Mouse (Mus musculus) intestine, embryonic 15.5 days (tissue): ENCODE results near the gene Gm6525. TPM values are rescaled to one million over a fixed set of nuclear protein-coding genes. Genes with fewer than 3 reads are reported as not detected.

Source experiments
- ATAC-seq: fragments of 200-750 bp; cut with Nextera tagmentation; 2 replicates; pipeline ENCODE4 v1.8.0; 2017; ENCODE audit warnings: moderate TSS enrichment, moderate library complexity
- H3K27ac ChIP-seq: fragments of 300-500 bp; sonication (generic); 2 replicates; pipeline ENCODE4 v1.5.1; 2015; ENCODE audit warnings: mild to moderate bottlenecking, inconsistent platforms
- H3K27me3 ChIP-seq: fragments of 300-500 bp; sonication (generic); replicated peaks from 2 replicates; pipeline ENCODE4 v1.6.1; 2015; ENCODE audit warnings: inconsistent platforms
- H3K36me3 ChIP-seq: fragments of 300-500 bp; sonication (generic); 2 replicates; pipeline ENCODE4 v1.6.1; 2015; ENCODE audit warnings: inconsistent platforms
- H3K4me1 ChIP-seq: fragments of 300-500 bp; sonication (generic); replicated peaks from 2 replicates; pipeline ENCODE4 v1.6.1; 2015; ENCODE audit warnings: inconsistent platforms
- H3K4me2 ChIP-seq: fragments of 300-500 bp; sonication (generic); replicated peaks from 2 replicates; pipeline ENCODE4 v1.6.1; 2015; ENCODE audit warnings: mild to moderate bottlenecking, inconsistent platforms
- H3K4me3 ChIP-seq: fragments of 300-500 bp; sonication (generic); replicated peaks from 2 replicates; pipeline ENCODE4 v1.5.1; 2015; ENCODE audit warnings: inconsistent platforms
- H3K9ac ChIP-seq: fragments of 300-500 bp; sonication (generic); 2 replicates; pipeline ENCODE4 v1.6.1; 2015; ENCODE audit warnings: inconsistent platforms
- H3K9me3 ChIP-seq: fragments of 300-500 bp; sonication (generic); 2 replicates; pipeline ENCODE4 v1.6.1; 2016; ENCODE audit warnings: inconsistent platforms
- WGBS: fragments of 180-500 bp; shearing (Covaris S2); methylation state at CpG from one replicate; pipeline ENCODE4 v1.1.7; 2015; 5-methylcytosine and 5-hydroxymethylcytosine counted together
- polyA plus RNA-seq: library from polyadenylated mRNA; unstranded; fragments of >200 nt; fragmentation: Nextera tagmentation; extraction: Ambion mirVana; gene quantifications from 2 replicates; pipeline ENCODE4 v1.2.1, GENCODE M21; 2015

Gm6525 gene
- polyA plus RNA-seq, 1 experiment from 2014 or later = 1.2 TPM

DNA sequence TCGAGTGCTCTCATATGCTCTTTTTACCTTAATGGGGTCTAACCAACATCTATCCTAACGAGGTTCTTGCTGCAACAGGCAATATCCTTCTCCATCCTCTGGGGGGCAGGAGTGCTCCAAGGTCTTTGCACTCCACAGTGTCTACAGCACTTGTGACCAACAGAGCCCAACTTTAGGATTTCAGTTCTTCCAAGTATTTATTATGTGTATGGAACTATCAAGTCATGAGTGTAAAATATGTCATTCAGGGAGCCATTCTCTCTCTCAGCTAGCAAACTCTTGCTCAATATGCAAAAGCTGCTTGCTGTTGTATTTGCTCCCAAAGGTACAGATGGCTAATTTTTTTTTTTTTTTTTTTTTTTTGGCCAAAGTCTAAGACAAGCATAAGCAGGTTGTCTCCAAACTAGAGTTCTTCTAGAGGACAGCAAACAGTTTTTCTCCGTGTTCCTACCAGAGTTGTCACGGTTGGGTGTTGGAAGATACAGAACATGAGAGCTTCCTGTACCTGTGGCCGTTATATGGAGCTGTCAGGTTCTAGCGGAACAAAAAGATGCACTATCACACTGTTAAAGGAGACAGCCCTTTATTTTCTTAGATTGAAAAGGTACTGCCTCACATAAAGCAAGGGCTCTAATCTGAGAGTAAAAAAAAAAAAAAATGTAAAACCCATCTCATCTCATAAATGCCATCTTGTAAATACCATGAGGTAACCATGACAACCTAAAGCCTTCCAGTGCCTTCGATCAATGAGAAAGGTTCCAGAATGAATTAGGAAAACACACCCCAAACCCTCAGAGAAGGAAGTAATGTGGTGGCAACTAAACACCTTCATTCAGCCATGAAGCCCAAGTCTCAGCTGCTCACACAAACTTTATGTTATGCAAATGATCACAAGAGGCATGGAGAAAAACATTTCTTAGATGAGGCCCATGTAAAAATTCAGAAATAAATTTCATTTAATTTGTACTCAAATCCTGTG lies 1.7 kb downstream of the Gm6525 start:
- ATAC-seq = peak; percentile 69
- H3K36me3 ChIP-seq = no peaks in the 10 kb centered on the region
- H3K27ac ChIP-seq = no peak overlapping the region
- no peak overlapping the region for H3K4me3 ChIP-seq
- 56% methylated on average over 7 of the region's 7 CpGs for WGBS
- H3K4me2 ChIP-seq = no peak overlapping the region
- no peaks in the 10 kb centered on the region for H3K4me1 ChIP-seq
- no peak overlapping the region for H3K9ac ChIP-seq
- H3K27me3 ChIP-seq = no peaks in the 10 kb centered on the region
- H3K9me3 ChIP-seq = no peaks in the 10 kb centered on the region

DNA sequence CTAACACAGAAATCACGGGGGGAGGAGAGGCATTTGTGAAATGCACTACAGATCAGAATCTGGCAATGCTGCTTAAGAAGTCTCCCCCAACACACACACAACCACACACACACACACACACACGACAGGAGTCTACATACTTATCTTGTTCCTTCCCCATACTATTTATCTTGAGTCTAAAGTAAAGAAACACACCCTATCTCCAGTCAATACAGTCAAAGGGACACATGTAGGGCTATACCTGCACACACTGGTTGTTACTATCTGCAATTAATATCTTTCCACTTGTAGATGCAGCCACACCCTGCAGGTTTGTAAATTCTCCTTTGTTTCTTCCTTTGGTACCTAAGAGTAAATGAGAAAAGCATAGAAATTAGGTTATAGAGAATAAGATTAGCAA lies 3.9 kb downstream of the Gm6525 start:
- WGBS = 64% methylated on average over 2 of the region's 2 CpGs
- Histone ChIP-seq H3K4me3 (no peak overlapping the region), H3K9me3 (no peaks in the 10 kb centered on the region), H3K4me2 (no peak overlapping the region), H3K27me3 (no peaks in the 10 kb centered on the region), H3K36me3 (no peaks in the 10 kb centered on the region), H3K9ac (no peak overlapping the region), H3K4me1 (no peaks in the 10 kb centered on the region), H3K27ac (no peak overlapping the region)
- peak; percentile 59; the same call in 1 of the 2 replicates for ATAC-seq

DNA sequence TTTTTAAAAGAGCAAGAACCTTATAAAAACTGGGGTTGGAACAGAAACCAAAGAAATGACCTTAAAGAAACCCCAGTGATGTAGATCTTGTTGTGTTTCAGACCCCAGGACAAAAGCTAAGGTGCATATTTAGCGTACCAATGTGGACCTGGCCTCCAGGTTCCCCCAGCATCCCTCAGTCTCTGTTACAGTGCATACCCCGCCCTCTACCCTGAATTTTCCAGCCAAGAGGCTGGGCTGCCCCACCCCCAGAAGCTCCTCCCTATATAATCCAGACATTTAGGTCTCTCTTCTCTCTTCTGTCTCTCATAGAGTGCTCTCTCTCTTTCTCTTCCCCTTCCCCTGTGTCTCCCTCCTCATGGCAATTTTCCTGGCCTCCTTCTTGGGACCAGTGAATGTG lies 6.4 kb downstream of the Gm6525 start:
- WGBS = 90% methylated on average over 2 of the region's 2 CpGs
- no peak overlapping the region for H3K9ac ChIP-seq
- no peak overlapping the region for H3K4me2 ChIP-seq
- no peaks in the 10 kb centered on the region for H3K4me1 ChIP-seq
- H3K4me3 ChIP-seq = no peak overlapping the region
- H3K27me3 ChIP-seq = no peaks in the 10 kb centered on the region
- ATAC-seq = no peak
- no peak overlapping the region for H3K27ac ChIP-seq
- H3K9me3 ChIP-seq = no peaks in the 10 kb centered on the region
- H3K36me3 ChIP-seq = no peaks in the 10 kb centered on the region

- H3K27ac ChIP-seq = no peak overlapping the region
Observed at GRCm38 (mm10) chr3:84181102-84181501, 7.2 kb downstream of the Gm6525 start.

GRCm38 (mm10) chr3:84181717-84182116 lies 7.8 kb downstream of the Gm6525 start:
- no peak overlapping the region for H3K4me2 ChIP-seq
- H3K27ac ChIP-seq = no peak overlapping the region
- H3K4me3 ChIP-seq = no peak overlapping the region
- no peaks in the 10 kb centered on the region for H3K9me3 ChIP-seq
- no peak for ATAC-seq
- H3K27me3 ChIP-seq = no peaks in the 10 kb centered on the region
- WGBS = 65% methylated on average over 4 of the region's 4 CpGs
- no peaks in the 10 kb centered on the region for H3K36me3 ChIP-seq
- no peak overlapping the region for H3K9ac ChIP-seq
- no peaks in the 10 kb centered on the region for H3K4me1 ChIP-seq

More at GRCm38 (mm10) chr3:84181102-84181501, 7.2 kb downstream of the Gm6525 start:
- H3K36me3 ChIP-seq = no peaks in the 10 kb centered on the region
- H3K4me1 ChIP-seq = no peaks in the 10 kb centered on the region
- no peaks in the 10 kb centered on the region for H3K27me3 ChIP-seq
- 51% methylated on average over 8 of the region's 8 CpGs for WGBS
- no peak for ATAC-seq
- no peaks in the 10 kb centered on the region for H3K9me3 ChIP-seq
- no peak overlapping the region for H3K4me3 ChIP-seq
- no peak overlapping the region for H3K9ac ChIP-seq
- H3K4me2 ChIP-seq = no peak overlapping the region

DNA sequence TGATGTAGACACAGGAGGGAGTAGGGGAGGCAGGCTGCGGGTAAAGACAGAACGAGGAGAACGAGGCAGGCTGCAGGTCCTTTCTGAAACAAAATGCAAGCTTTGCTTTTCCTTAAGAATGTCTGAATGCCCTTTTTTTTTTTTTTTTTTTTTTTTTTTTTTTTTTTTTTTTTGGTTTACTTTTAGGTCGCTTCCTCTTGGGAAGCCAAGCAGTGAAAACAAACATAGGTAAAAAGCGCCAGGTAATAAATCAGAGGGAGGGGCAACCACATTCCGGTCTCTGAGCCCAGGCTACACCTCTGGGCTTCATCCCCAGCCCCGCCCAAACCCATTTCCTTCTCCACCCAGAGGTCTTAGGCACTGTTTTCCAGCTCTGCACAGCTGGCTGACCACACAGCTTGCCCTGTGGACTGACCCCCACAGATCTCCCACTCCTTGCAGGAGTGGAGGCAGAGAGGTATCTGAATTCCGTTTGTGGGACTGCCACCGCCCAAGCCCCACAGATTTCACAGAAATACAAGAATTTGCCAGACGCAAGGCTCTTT lies 15.8 kb downstream of the Gm6525 start:
- ATAC-seq = peak; percentile 67
- Histone ChIP-seq H3K4me2 (peak overlapping the region; percentile 60), H3K36me3 (no peaks in the 10 kb centered on the region), H3K4me1 (peaks cover 18% of the 10 kb centered on the region), H3K27me3 (no peaks in the 10 kb centered on the region), H3K9me3 (no peaks in the 10 kb centered on the region), H3K9ac (no peak overlapping the region), H3K27ac (0 out of 2 replicates have a peak overlapping the region, but pooled peaks have one; percentile 23), H3K4me3 (peak overlapping the region; percentile 32; the same call in 1 of the 2 replicates)
- WGBS = 36% methylated on average over 10 of the region's 10 CpGs

GRCm38 (mm10) chr3:84190513-84191061 lies 16.7 kb downstream of the Gm6525 start:
- Histone ChIP-seq H3K9me3 (no peaks in the 10 kb centered on the region), H3K27me3 (no peaks in the 10 kb centered on the region), H3K4me2 (peak overlapping the region; percentile 60), H3K9ac (peak overlapping the region; percentile 23; the same call in 1 of the 2 replicates), H3K36me3 (no peaks in the 10 kb centered on the region), H3K4me3 (peak overlapping the region; percentile 32), H3K27ac (peak overlapping the region; percentile 23), H3K4me1 (peaks cover 18% of the 10 kb centered on the region)
- 6% methylated on average over 41 of the region's 41 CpGs for WGBS
- peak; percentile 18; the same call in 1 of the 2 replicates for ATAC-seq

- ATAC-seq = peak; percentile 76
- Histone ChIP-seq H3K27me3 (no peaks in the 10 kb centered on the region), H3K4me1 (peaks cover 18% of the 10 kb centered on the region), H3K4me3 (peak overlapping the region; percentile 32), H3K4me2 (peak overlapping the region; percentile 60), H3K9ac (peak overlapping the region; percentile 23; the same call in 1 of the 2 replicates), H3K27ac (peak overlapping the region; percentile 23), H3K9me3 (no peaks in the 10 kb centered on the region), H3K36me3 (no peaks in the 10 kb centered on the region)
- 39% methylated on average over 21 of the region's 21 CpGs for WGBS
Observed at GRCm38 (mm10) chr3:84191141-84191881, 17.4 kb downstream of the Gm6525 start.

GRCm38 (mm10) chr3:84193881-84194280 lies 20.0 kb downstream of the Gm6525 start:
- Histone ChIP-seq H3K27ac (no peak overlapping the region), H3K4me1 (peaks cover 18% of the 10 kb centered on the region), H3K4me2 (no peak overlapping the region), H3K4me3 (no peak overlapping the region), H3K9me3 (no peaks in the 10 kb centered on the region), H3K27me3 (no peaks in the 10 kb centered on the region), H3K36me3 (no peaks in the 10 kb centered on the region), H3K9ac (no peak overlapping the region)
- 45% methylated on average over 4 of the region's 4 CpGs for WGBS
- no peak for ATAC-seq

- ATAC-seq = no peak
Observed at GRCm38 (mm10) chr3:84198229-84198628, 24.3 kb downstream of the Gm6525 start.

DNA sequence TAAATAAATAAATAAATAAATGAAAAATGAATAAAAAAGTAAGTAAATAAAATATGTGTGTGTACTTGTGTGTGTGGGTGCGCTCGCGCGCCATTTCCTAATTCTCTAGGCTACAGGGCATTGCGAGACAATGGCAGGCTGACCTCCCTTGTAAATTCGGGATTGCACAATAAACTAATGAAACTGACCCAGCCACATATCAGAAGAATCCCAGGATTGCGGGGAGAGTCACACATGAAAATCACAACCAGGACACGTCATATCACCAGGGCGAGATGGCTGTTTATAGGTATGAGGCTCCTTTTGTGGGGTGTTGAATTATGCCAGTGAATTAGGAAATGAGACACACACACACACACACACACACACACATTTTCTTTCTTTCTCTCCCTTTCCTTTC lies 25.6 kb downstream of the Gm6525 start:
- no peaks in the 10 kb centered on the region for H3K36me3 ChIP-seq
- no peak for ATAC-seq
- no peak overlapping the region for H3K4me3 ChIP-seq
- no peak overlapping the region for H3K27ac ChIP-seq
- no peak overlapping the region for H3K4me2 ChIP-seq
- H3K9me3 ChIP-seq = no peaks in the 10 kb centered on the region
- H3K9ac ChIP-seq = no peak overlapping the region
- H3K27me3 ChIP-seq = no peaks in the 10 kb centered on the region
- no peaks in the 10 kb centered on the region for H3K4me1 ChIP-seq
- WGBS = 95% methylated on average over 9 of the region's 9 CpGs

More at GRCm38 (mm10) chr3:84198229-84198628, 24.3 kb downstream of the Gm6525 start:
- H3K9me3 ChIP-seq = no peaks in the 10 kb centered on the region
- no peak overlapping the region for H3K4me2 ChIP-seq
- H3K36me3 ChIP-seq = no peaks in the 10 kb centered on the region
- no peak overlapping the region for H3K9ac ChIP-seq
- no peaks in the 10 kb centered on the region for H3K27me3 ChIP-seq
- no peak overlapping the region for H3K27ac ChIP-seq
- WGBS = 86% methylated on average over 3 of the region's 3 CpGs
- peaks cover 3% of the 10 kb centered on the region; the same call in 1 of the 2 replicates for H3K4me1 ChIP-seq
- no peak overlapping the region for H3K4me3 ChIP-seq
